Mouse (Mus musculus) gastrocnemius, adult 2 months (tissue): ENCODE data around the gene Nxnl1. TPM values are rescaled to one million over a fixed set of nuclear protein-coding genes. Genes with fewer than 3 reads are reported as not detected.

Experiments used
- DNase-seq: peaks from one replicate; pipeline ENCODE4 v3.0.0; 2022
- H3K27ac ChIP-seq: fragments of 200-600 bp; 2 replicates; pipeline ENCODE4 v1.8.1; 2022; ENCODE audit warnings: mild to moderate bottlenecking
- H3K4me3 ChIP-seq: fragments of 200-600 bp; 2 replicates; pipeline ENCODE4 v1.8.1; 2022; ENCODE audit warnings: mild to moderate bottlenecking, moderate library complexity
- CTCF ChIP-seq: fragments of 200-600 bp; IDR thresholded peaks from 2 replicates; pipeline ENCODE4 v1.8.1; 2022; ENCODE audit warnings: antibody characterized with exemption, mild to moderate bottlenecking, moderate library complexity
- intact Hi-C: fragments of 180-260 bp; cut with DNase I; formaldehyde crosslinking; loops from one replicate; pipeline ENCODE4 v1.15.1; 2025
- total RNA-seq, 2 experiments: library from RNA; stranded (reverse); gene quantifications; 2 replicates each; pipeline ENCODE4 v1.2.3; 2021

Gene Nxnl1
- total RNA-seq, 2 experiments from 2014 or later = not detected

DNA sequence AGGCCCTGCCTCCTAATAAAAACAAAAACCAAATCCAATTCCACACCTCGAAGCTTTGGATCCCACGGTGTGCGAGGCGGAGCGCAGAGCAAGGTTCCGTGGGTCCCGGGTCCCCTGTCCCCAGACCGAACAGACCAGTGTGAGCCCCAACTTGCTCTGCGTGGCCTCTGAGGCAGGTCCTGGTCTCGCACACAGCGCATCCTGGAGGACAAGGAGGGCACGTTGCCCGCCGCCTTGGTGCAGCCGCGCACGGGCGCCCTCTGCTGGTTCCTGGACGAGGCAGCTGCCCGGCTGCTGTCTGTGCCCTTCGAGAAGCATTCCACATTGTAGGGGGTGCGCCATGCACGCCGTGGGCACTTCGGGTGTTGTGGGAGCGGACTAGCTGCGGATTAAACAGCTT, 29.5 kb upstream of the Nxnl1 start:
- TF ChIP-seq CTCF = no peak
- DNase-seq = peak; percentile 93
- no peak overlapping the region; the same call in 1 of the 2 replicates for H3K27ac ChIP-seq
- intact Hi-C loops = loop anchor here (1.0 to 5.0 kb wide), 2 partner anchors 35 to 66 kb away; no protein-coding TSS in a partner anchor
- H3K4me3 ChIP-seq = no peak overlapping the region; the same call in 1 of the 2 replicates

DNA sequence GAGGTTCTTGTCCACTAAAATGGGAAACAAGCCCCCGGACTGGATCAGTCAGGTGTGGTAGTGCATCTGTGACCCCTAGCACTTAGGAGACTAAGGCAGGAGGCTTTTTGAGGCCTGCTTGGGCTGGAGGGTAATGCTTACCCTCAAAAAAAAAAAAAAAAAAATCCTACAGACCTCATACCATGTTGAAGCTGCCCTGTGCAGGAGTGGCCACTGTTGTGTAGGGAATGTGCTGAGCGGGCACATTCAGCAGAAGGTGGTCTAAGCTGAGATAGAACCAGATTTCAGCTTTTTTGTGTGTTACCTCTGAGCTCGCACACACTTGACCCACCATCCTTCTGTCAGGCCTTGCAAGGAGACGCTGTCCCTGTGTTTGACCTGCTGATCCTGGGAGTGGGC, 27.9 kb upstream of the Nxnl1 start:
- Histone ChIP-seq H3K4me3 (no peak overlapping the region), H3K27ac (no peak overlapping the region)
- intact Hi-C loops = no loop called here
- DNase-seq = no peak
- TF ChIP-seq CTCF = no peak

DNA sequence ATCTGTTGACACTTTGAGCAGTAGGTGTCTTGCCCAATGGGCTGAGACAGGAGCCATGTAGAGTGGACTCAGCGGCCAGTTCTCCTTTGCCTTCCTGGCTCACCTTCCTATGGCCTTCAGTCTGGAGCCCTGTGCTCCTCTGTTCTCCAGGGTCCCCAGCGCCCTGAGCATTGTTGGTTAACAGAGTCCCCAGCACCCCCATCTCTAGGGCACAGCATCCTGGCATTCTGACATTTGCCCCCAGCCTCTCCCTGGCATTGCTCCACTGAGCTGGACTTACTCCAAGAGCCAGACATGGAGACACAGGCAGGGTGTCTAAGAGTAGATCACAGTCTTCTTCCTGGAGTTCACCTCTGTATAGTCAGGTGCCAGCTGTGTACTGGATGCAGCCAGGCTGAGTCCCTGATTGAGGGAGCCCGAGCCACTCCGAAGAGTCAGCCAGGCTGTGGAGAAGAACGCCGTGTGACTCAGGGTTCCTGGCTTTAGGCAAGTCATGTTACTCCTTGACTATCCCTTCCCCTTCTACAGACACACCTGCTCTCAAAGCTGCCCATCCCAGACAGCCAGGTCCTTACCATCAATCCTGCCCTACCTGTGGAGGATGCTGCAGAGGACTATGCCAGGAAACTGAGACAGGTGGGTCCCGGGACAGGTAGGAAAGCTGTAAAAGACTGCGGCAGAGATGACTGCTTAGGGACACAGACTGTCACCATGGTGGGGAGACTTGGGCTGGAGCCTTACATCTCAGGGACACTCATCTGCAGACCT, 27.3 kb upstream of the Nxnl1 start:
- no peak for DNase-seq
- intact Hi-C loops = loop anchor here (2.0 kb wide), 1 partner anchor 35 kb away; no protein-coding TSS in a partner anchor
- Histone ChIP-seq H3K4me3 (no peak overlapping the region), H3K27ac (peak overlapping the region; percentile 98)
- TF ChIP-seq CTCF = no peak

DNA sequence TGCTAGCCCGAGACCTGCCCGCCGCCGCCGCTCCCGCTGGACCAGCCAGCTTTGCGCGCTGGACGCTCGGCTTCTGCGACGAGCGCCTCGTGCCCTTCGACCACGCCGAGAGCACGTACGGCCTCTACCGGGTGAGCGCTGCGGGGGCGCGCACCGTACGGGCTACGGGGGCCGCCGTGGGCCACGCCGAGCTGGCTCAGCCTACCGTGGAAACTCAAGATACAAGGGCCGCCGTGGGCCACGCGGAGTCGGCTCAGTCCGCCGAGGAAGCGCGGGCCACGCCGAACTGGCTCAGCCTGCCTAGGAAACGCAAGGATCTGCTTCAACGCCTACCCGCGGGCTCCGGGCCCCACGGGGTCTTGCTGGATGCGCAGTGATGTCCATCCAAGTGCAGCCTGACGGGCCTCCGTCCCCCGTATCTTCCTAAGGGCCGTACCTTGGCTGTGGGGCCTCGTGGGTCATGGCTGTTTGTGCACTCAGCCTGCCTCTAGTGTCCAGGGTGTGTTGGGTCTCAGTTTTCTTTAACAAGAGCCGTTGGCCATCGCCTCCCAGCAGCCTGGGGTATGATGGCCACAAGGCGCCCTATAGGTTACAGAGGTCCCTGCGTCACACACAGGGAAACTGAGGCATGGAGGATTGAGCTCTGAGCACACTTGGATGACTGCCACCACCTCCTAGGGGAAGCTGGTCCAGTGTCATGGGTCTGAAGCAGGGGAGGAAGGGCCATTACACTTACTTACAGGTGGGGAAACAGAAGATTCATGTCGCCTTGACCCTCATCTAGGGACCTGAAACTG, 26.2 kb upstream of the Nxnl1 start:
- no peak for TF ChIP-seq CTCF
- intact Hi-C loops = loop anchor here (2.0 kb wide), 1 partner anchor 36 kb away; no protein-coding TSS in a partner anchor
- peak overlapping the region; percentile 98 for H3K27ac ChIP-seq
- peak; percentile 92 for DNase-seq
- H3K4me3 ChIP-seq = peak overlapping the region; percentile 76

DNA sequence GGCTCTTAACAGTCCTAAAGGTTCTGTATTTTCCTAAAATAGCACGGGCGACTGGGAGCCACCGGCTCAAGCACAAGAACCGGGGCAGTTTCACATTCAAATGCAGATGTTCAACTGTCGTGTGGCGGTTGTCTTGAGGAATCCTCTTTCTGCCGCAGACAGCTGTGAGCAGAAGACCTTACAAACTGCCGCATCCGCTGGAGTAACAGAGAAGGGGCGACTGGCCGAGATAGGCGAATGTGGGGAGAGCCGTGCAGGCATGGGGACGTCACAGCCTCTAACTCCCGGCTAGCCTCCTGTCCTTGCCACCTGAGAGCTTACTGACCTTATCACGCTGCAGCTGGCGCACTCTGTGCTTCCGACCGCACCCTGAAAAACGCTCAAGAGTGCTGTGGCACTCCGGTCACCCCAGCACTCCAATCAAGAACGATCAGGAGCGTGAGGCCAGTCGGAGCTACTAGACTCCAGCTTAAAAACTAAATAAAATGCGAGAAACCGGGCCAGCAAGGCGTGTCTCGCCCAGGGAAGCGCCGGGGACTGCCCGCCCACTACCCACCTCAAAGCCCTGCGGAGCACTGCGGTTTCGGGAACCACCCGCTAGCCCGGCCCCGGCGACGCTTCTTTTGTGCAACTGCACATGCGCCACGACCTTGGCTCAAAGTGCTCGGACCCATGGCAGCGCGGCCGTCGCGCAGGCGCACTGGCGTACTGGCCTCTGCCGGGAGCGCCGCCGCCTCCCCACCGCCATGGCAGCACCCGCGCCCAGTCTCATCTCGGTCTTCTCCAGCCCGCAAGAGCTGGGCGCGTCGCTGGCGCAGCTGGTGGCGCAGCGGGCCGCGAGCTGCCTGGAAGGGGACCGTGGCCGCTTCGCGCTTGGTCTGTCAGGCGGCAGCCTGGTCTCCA, 25.3 kb upstream of the Nxnl1 start, which contains the start of gene Pgls:
Pgls (plus strand) TSS at position 706 of the 903 bp plus-strand sequence.
- intact Hi-C loops = loop anchor here (2.0 kb wide), 1 partner anchor 37 kb away; no protein-coding TSS in a partner anchor
- peak within 1 kb of the TSS; percentile 76 for H3K4me3 ChIP-seq
- TF ChIP-seq CTCF = no peak
- peak within 1 kb of the TSS; percentile 98 for H3K27ac ChIP-seq
- peak; percentile 98 for DNase-seq

DNA sequence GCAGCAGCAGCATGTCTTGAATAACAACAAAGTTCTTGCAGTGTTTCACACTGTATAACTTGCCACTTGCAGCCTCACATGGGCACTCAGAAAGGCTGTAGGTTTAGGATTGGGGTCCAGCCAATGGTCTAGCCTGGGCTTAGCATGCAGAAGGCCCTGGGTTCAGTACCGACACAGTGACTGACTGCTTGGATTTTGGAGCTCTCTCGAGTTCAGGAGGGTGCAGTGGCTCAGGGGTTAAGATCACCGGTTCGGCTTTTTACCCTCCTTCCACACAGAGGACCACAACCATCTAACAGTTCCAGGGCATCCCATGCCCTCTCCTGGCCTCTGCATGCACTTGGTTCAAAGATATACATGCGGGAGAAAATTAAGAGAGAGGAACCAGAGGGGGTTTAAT, 24.6 kb upstream of the Nxnl1 start:
- H3K27ac ChIP-seq = peak overlapping the region; percentile 98
- DNase-seq = no peak
- H3K4me3 ChIP-seq = peak overlapping the region; percentile 76
- intact Hi-C loops = no loop called here
- TF ChIP-seq CTCF = no peak

DNA sequence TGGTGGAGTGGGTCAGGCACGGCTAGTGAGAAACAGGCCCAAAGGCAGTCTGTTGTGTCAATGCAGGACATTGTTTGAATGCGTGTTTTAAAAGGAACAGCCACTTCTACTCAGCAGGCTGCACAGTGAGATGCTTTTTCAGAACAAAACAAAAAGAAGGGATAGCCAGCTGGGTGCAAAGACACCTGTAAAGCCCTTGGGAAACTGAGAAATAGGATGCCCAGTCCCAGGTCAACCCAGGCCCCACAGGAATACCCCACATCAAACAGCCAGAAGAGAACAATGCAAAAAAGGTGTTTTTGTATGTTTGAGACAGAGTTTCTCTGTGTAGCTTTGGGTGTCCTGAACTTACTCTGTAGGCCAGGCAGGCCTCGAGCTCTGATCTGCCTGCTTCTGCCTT, 22.4 kb upstream of the Nxnl1 start:
- H3K27ac ChIP-seq = no peak overlapping the region
- intact Hi-C loops = no loop called here
- no peak overlapping the region for H3K4me3 ChIP-seq
- no peak for DNase-seq
- TF ChIP-seq CTCF = no peak

DNA sequence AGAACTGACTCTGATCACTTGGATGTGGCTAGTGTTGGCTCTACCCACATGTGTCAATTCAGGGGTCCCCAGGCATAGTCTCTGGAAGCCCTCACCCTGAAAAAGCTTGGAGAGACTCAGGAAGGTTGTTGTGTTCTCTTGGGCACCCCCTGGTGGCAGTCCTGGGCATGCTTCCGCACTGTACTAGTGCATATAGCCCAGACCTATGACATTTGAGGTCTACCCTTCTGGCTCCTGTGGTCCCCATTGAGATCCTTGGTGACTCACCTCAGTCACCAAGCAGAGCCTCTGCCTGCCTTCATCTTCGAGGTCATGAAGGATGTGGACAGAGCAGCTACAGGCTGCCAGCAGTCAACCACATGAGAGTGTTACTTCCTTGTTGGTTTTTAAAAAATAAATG, 20.5 kb upstream of the Nxnl1 start:
- no peak overlapping the region for H3K4me3 ChIP-seq
- no peak overlapping the region for H3K27ac ChIP-seq
- TF ChIP-seq CTCF = peak; percentile 67
- peak; percentile 56 for DNase-seq
- intact Hi-C loops = no loop called here

DNA sequence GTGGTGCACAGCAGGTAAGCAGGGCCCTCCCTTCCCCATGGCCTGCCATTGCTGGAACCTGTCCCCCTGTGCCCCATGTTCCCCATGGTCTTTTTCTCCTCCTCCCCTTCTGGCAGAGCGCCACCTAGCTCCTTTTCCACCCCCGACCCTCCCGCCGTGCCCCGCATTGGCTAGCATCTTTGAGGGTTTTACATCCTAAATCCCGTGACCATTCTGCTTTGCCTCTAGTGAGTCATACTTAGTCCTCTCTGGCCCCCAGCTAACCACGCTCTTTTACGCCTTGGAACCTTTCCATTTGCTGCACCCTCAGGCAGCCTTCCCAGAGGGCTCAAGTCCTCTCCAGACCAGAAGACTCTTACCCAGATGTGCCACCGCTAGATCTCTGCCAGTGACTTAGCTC, 13.8 kb upstream of the Nxnl1 start:
- Histone ChIP-seq H3K27ac (peak overlapping the region; percentile 73; the same call in 1 of the 2 replicates), H3K4me3 (no peak overlapping the region)
- no peak for TF ChIP-seq CTCF
- intact Hi-C loops = no loop called here
- DNase-seq = no peak

DNA sequence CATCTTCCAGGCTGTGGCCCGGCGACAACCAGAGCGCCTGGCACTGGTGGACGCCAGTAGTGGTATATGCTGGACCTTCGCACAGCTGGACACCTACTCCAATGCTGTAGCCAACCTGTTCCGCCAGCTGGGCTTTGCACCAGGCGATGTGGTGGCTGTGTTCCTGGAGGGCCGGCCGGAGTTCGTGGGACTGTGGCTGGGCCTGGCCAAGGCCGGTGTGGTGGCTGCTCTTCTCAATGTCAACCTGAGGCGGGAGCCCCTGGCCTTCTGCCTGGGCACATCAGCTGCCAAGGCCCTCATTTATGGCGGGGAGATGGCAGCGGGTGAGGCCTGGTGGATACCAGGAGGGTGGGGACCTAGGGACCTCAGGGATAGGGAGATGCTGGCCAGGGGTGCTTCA, 13.1 kb upstream of the Nxnl1 start:
- H3K4me3 ChIP-seq = peak overlapping the region; percentile 13; the same call in 1 of the 2 replicates
- no peak for TF ChIP-seq CTCF
- H3K27ac ChIP-seq = peak overlapping the region; percentile 73
- peak; percentile 90 for DNase-seq
- intact Hi-C loops = no loop called here

DNA sequence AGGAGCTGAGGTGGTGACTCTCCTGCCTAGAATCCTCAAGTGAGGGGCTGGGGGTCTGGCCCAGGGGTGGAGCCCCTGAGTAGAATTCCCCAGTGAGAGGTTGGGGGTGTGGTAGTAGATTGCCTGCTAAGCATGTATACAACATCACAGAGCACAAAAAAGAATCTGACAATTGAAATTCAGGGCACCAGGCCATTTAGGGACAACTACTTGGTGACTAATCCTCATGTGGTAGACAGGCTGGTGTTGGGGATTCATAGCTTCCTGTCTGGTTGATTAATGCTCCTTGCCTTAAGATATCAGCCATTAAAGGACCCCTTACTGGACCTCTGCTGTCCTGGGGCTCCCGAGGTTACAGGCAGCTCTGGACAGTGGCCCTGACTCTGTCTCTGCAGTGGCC, 12.6 kb upstream of the Nxnl1 start:
- TF ChIP-seq CTCF = no peak
- peak overlapping the region; percentile 13; the same call in 1 of the 2 replicates for H3K4me3 ChIP-seq

DNA sequence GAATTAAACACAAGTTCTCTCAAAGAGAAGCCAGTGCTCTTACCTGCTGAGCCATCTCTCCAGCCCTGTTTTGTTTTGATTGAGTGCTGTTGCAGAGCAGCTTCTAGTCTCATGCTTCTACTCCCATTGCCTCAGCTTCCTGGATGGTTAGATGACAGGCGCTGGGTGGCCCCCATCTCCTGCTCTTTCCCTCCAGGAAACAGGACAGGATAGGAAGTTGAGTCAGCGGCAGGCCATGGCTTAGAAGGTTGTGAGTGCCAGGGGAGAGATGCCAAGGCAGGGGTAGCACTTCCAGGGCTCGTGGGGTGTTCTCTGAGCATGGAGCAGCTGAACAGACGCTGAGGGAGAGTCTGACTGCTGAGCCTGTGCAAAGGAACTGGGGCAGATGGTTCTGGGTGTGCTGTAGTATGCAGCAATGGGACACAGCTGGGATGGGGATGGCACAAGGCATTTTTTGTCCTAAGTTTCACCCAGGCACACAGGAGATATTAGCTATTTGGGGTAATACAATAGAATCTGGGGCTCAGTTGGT, 11.5 kb upstream of the Nxnl1 start:
- DNase-seq = no peak
- H3K27ac ChIP-seq = no peak overlapping the region
- intact Hi-C loops = no loop called here
- no peak for TF ChIP-seq CTCF
- no peak overlapping the region for H3K4me3 ChIP-seq

More for the DNA sequence above, 12.6 kb upstream of the Nxnl1 start:
- intact Hi-C loops = no loop called here
- H3K27ac ChIP-seq = peak overlapping the region; percentile 73
- DNase-seq = no peak
